ENCODE assay signal across 8 mouse cellular contexts in the genomic region with DNA sequence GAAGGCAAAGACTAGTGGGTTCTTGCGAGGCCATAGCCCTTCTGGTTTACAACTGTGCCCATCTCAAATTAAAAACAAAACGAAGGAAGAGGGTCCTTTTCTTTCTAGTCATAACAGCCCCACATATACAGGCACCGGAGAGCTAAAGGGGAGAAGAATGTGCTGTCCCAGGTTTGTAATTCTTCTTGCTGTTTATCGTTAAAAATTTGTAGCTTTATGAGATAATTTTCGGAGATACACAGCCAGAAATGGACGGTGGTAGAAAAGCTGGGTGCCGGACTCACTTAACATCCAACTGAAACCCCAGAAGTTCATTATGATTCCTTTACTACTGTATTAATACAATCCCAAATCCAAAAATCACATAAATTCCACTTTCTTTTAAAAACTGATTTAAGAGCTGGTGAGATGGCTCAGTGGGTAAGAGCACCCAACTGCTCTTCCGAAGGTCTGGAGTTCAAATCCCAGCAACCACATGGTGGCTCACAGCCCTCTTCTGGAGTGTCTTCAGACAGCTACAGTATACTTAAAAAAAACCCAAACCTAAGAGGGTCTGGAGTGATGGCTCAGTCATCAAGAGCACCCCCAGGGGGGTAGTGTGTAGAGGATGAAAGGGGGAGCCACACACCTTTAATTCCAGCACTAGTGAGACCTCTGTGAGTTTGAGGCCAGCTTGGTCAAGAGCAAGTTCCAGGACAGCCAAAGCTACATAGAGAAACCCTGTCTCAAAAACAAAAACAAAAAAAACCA. TPM values are rescaled to one million over a fixed set of nuclear protein-coding genes. Genes with fewer than 3 reads are reported as not detected.
DNase-seq lines count a peak whose midpoint lies in the region; ATAC-seq and TF ChIP-seq lines count a peak whose summit lies in the region.

No protein-coding gene starts in this region.

- peaks cover 7% of the 10 kb centered on the region for H3K9me3 ChIP-seq in lung, postnatal 0 days (ENCODE audit: low read length)
- peaks cover 18% of the 10 kb centered on the region for H3K9me3 ChIP-seq in embryonic facial prominence, embryonic 13.5 days
- H3K9me3 ChIP-seq in limb, embryonic 10.5 days (replicated peaks) = peaks cover 4% of the 10 kb centered on the region; the same call in 1 of the 2 replicates
- H3K9me3 ChIP-seq in stomach, embryonic 14.5 days (ENCODE audit: control insufficient read depth, low read depth, low read length) = peaks cover 16% of the 10 kb centered on the region

- peak overlapping the region; percentile 43; the same call in 1 of the 2 replicates for H3K4me3 ChIP-seq in lung, postnatal 0 days (ENCODE audit: low read depth, low read length)
- peak overlapping the region; percentile 64 for H3K4me3 ChIP-seq in embryonic facial prominence, embryonic 13.5 days
- peak overlapping the region; percentile 62 for H3K4me3 ChIP-seq in limb, embryonic 10.5 days
- H3K4me3 ChIP-seq in stomach, embryonic 14.5 days (ENCODE audit: low read depth, low read length) = peak overlapping the region; percentile 58

- peak; percentile 12 for DNase-seq in lung, postnatal 0 days (ENCODE audit: low spot score)
- DNase-seq in lung, postnatal 14 days = no peak
- peak; percentile 29 for DNase-seq in limb, embryonic 10.5 days (ENCODE audit: low spot score)
- DNase-seq in layer of hippocampus, adult 9-10 months (ENCODE audit: low spot score) = no peak
- no peak for DNase-seq in cerebellum, adult 9-11 months
- no peak for DNase-seq in frontal cortex, postnatal 10 days (ENCODE audit: low spot score in 2 of 2)

- peak overlapping the region; percentile 4; the same call in 1 of the 2 replicates for H3K27ac ChIP-seq in lung, postnatal 0 days (ENCODE audit: low read length)
- H3K27ac ChIP-seq in embryonic facial prominence, embryonic 13.5 days = peak overlapping the region; percentile 76
- peak overlapping the region; percentile 90 for H3K27ac ChIP-seq in limb, embryonic 10.5 days
- H3K27ac ChIP-seq in stomach, embryonic 14.5 days (ENCODE audit: low read length) = peak overlapping the region; percentile 82

- ATAC-seq in lung, postnatal 0 days = no peak
- ATAC-seq in embryonic facial prominence, embryonic 13.5 days (ENCODE audit: insufficient number of reproducible peaks, insufficient read depth, low FRiP score, low TSS enrichment, low read depth) = no peak
- ATAC-seq in stomach, embryonic 14.5 days (ENCODE audit: insufficient number of reproducible peaks, insufficient read depth, low FRiP score, low read depth) = no peak

- no peaks in the 10 kb centered on the region for H3K27me3 ChIP-seq in lung, postnatal 0 days (replicated peaks; ENCODE audit: insufficient read depth, low read length)
- no peaks in the 10 kb centered on the region for H3K27me3 ChIP-seq in embryonic facial prominence, embryonic 13.5 days
- no peaks in the 10 kb centered on the region for H3K27me3 ChIP-seq in limb, embryonic 10.5 days (ENCODE audit: low read depth, poor library complexity, severe bottlenecking)
- no peaks in the 10 kb centered on the region for H3K27me3 ChIP-seq in stomach, embryonic 14.5 days (ENCODE audit: control insufficient read depth, insufficient read depth, low read length)

- 32% methylated on average over 8 of the region's 8 CpGs for WGBS in lung, postnatal 0 days
- 29% methylated on average over 8 of the region's 8 CpGs for WGBS in embryonic facial prominence, embryonic 13.5 days
- WGBS in limb, embryonic 10.5 days = 33% methylated on average over 8 of the region's 8 CpGs
- WGBS in stomach, embryonic 14.5 days = 27% methylated on average over 8 of the region's 8 CpGs

- peak overlapping the region; percentile 70 for H3K4me2 ChIP-seq in lung, postnatal 0 days (replicated peaks; ENCODE audit: low read depth, low read length)
- peak overlapping the region; percentile 67 for H3K4me2 ChIP-seq in embryonic facial prominence, embryonic 13.5 days
- H3K4me2 ChIP-seq in stomach, embryonic 14.5 days (replicated peaks; ENCODE audit: low read depth, low read length) = peak overlapping the region; percentile 70

- no peaks in the 10 kb centered on the region for H3K36me3 ChIP-seq in lung, postnatal 0 days (ENCODE audit: insufficient read depth, low read length)
- peaks cover 27% of the 10 kb centered on the region for H3K36me3 ChIP-seq in embryonic facial prominence, embryonic 13.5 days
- peaks cover 28% of the 10 kb centered on the region for H3K36me3 ChIP-seq in limb, embryonic 10.5 days
- H3K36me3 ChIP-seq in stomach, embryonic 14.5 days (ENCODE audit: control insufficient read depth, insufficient read depth, low read length) = no peaks in the 10 kb centered on the region; the same call in 1 of the 2 replicates

- no peaks in the 10 kb centered on the region for H3K4me1 ChIP-seq in lung, postnatal 0 days (ENCODE audit: insufficient read depth, low read depth, low read length)
- H3K4me1 ChIP-seq in embryonic facial prominence, embryonic 13.5 days = peaks cover 31% of the 10 kb centered on the region
- H3K4me1 ChIP-seq in limb, embryonic 10.5 days = peaks cover 26% of the 10 kb centered on the region
- H3K4me1 ChIP-seq in stomach, embryonic 14.5 days (ENCODE audit: control insufficient read depth, insufficient read depth, low read length) = peaks cover 7% of the 10 kb centered on the region; the same call in 1 of the 2 replicates

- no peak overlapping the region for H3K9ac ChIP-seq in lung, postnatal 0 days (replicated peaks; ENCODE audit: low read depth)
- peak overlapping the region; percentile 75 for H3K9ac ChIP-seq in embryonic facial prominence, embryonic 13.5 days
- no peak overlapping the region for H3K9ac ChIP-seq in stomach, embryonic 14.5 days (replicated peaks; ENCODE audit: low read depth, low read length)

- TF ChIP-seq EP300 in lung, postnatal 0 days (IDR thresholded peaks at IDR 0.05) = no peak

- TF ChIP-seq CTCF in lung, postnatal 0 days (IDR thresholded peaks at IDR 0.05) = no peak

RNA-seq across cellular contexts. Expression of a gene that starts 3.9 kb away (rescaled TPM):
- 30.6 and 31.4 TPM in 2 replicates for polyA plus RNA-seq in lung, postnatal 0 days (2015; fragmentation: Nextera tagmentation; extraction: Ambion mirVana)
- 48.0 and 49.2 TPM in 2 replicates for polyA plus RNA-seq in embryonic facial prominence, embryonic 13.5 days (2015; fragmentation: Nextera tagmentation; extraction: Ambion mirVana)
- 52.0 and 55.9 TPM in 2 replicates for polyA plus RNA-seq in limb, embryonic 10.5 days (2016; fragmentation: Nextera tagmentation; extraction: Ambion mirVana)
- polyA plus RNA-seq in stomach, embryonic 14.5 days (2014; fragmentation: Nextera tagmentation; extraction: Ambion mirVana) = 50.4 TPM in 2 replicates

RNA-seq across cellular contexts. Expression of a gene that starts 4.1 kb away (rescaled TPM):
- polyA plus RNA-seq in lung, postnatal 0 days (2015; fragmentation: Nextera tagmentation; extraction: Ambion mirVana) = 39.9 and 41.6 TPM in 2 replicates
- polyA plus RNA-seq in embryonic facial prominence, embryonic 13.5 days (2015; fragmentation: Nextera tagmentation; extraction: Ambion mirVana) = 74.0 and 81.5 TPM in 2 replicates
- polyA plus RNA-seq in limb, embryonic 10.5 days (2016; fragmentation: Nextera tagmentation; extraction: Ambion mirVana) = 126 and 158 TPM in 2 replicates
- 74.8 and 83.4 TPM in 2 replicates for polyA plus RNA-seq in stomach, embryonic 14.5 days (2014; fragmentation: Nextera tagmentation; extraction: Ambion mirVana)

RNA-seq across cellular contexts. Expression of a gene that starts 24.0 kb away (rescaled TPM):
- 36.0 and 39.8 TPM in 2 replicates for polyA plus RNA-seq in lung, postnatal 0 days (2015; fragmentation: Nextera tagmentation; extraction: Ambion mirVana)
- polyA plus RNA-seq in embryonic facial prominence, embryonic 13.5 days (2015; fragmentation: Nextera tagmentation; extraction: Ambion mirVana) = 12.6 and 17.0 TPM in 2 replicates
- 6.7 and 7.8 TPM in 2 replicates for polyA plus RNA-seq in limb, embryonic 10.5 days (2016; fragmentation: Nextera tagmentation; extraction: Ambion mirVana)
- polyA plus RNA-seq in stomach, embryonic 14.5 days (2014; fragmentation: Nextera tagmentation; extraction: Ambion mirVana) = 18.7 and 19.2 TPM in 2 replicates

Comparison
In these comparisons a context has a peak if more than half of its experiments do, and no peak if none do; other contexts are left out.
1. DNase-seq: peak in lung, postnatal 0 days (single experiment) and limb, embryonic 10.5 days (single experiment); none in lung, postnatal 14 days (single experiment), layer of hippocampus, adult 9-10 months (single experiment), cerebellum, adult 9-11 months (single experiment) and frontal cortex, postnatal 10 days (0 of 2).
2. H3K27ac ChIP-seq: peak in every context shown above with its lines; median percentile 90 in limb, embryonic 10.5 days; 82 in stomach, embryonic 14.5 days; 76 in embryonic facial prominence, embryonic 13.5 days; 4 in lung, postnatal 0 days.
3. Peak in every context shown above with its lines, with median percentiles within 50 percentile points of each other: H3K4me2 ChIP-seq and H3K4me3 ChIP-seq.